Comparison of ENCODE assay signal across 8 mouse cellular contexts in genomic region chr9:44767101-44768028, GRCm38 (mm10). TPM values are rescaled to one million over a fixed set of nuclear protein-coding genes. Genes with fewer than 3 reads are reported as not detected.
DNase-seq lines count a peak whose midpoint lies in the region; ATAC-seq and TF ChIP-seq lines count a peak whose summit lies in the region.

Gene Arcn1, minus strand, starts transcription at chr9:44767845.
Gene Ift46, plus strand, starts transcription at chr9:44767908.

- H3K4me3 ChIP-seq in hindbrain, embryonic 10.5 days: peak within 1 kb of the TSS; percentile 100
- H3K4me3 ChIP-seq in lung, postnatal 0 days (ENCODE audit: low read depth, low read length): peak within 1 kb of the TSS; percentile 99

- peak within 1 kb of the TSS; percentile 76 for H3K4me2 ChIP-seq in lung, postnatal 0 days (replicated peaks; ENCODE audit: low read depth, low read length)

- H3K9me3 ChIP-seq in hindbrain, embryonic 10.5 days: no peaks in the 10 kb centered on the region
- no peaks in the 10 kb centered on the region for H3K9me3 ChIP-seq in lung, postnatal 0 days (ENCODE audit: low read length)

- peak; percentile 93 for ATAC-seq in frontal cortex, adult (ENCODE audit: low TSS enrichment)
- peak; percentile 94 for ATAC-seq in lung, postnatal 0 days

- no peak for TF ChIP-seq CTCF in lung, postnatal 0 days (IDR thresholded peaks at IDR 0.05)

- under 1% methylated on average over 82 of the region's 82 CpGs for WGBS in hindbrain, embryonic 10.5 days
- WGBS in lung, postnatal 0 days: under 1% methylated on average over 63 of the region's 82 CpGs

- no peaks in the 10 kb centered on the region for H3K27me3 ChIP-seq in hindbrain, embryonic 10.5 days (ENCODE audit: insufficient read depth, poor library complexity, severe bottlenecking)
- H3K27me3 ChIP-seq in lung, postnatal 0 days (replicated peaks; ENCODE audit: insufficient read depth, low read length): no peaks in the 10 kb centered on the region

- H3K27ac ChIP-seq in hindbrain, embryonic 10.5 days: peak within 1 kb of the TSS; percentile 97
- H3K27ac ChIP-seq in lung, postnatal 0 days (ENCODE audit: low read length): peak within 1 kb of the TSS; percentile 99

- H3K4me1 ChIP-seq in hindbrain, embryonic 10.5 days (replicated peaks): peaks cover 22% of the 10 kb centered on the region
- peaks cover 3% of the 10 kb centered on the region; the same call in 1 of the 2 replicates for H3K4me1 ChIP-seq in lung, postnatal 0 days (ENCODE audit: insufficient read depth, low read depth, low read length)

- peak; percentile 77 for DNase-seq in MEL-GATA-1-ER (ENCODE audit: extremely low read depth, low read depth)
- DNase-seq in cerebellum, adult 8-10 months: peak; percentile 80
- peak; percentile 94 for DNase-seq in hindbrain, embryonic 10.5 days (ENCODE audit: low spot score)
- peak; percentile 80 for DNase-seq in layer of hippocampus, adult 9-11 months
- DNase-seq in lung, postnatal 0 days (ENCODE audit: low spot score): peak; percentile 94
- peak; percentile 69 for DNase-seq in ovary, postnatal 14 days (ENCODE audit: low spot score)
- DNase-seq in thymus, postnatal 14 days: peak; percentile 85

- peaks cover 4% of the 10 kb centered on the region; the same call in 1 of the 2 replicates for H3K36me3 ChIP-seq in hindbrain, embryonic 10.5 days
- H3K36me3 ChIP-seq in lung, postnatal 0 days (ENCODE audit: insufficient read depth, low read length): no peaks in the 10 kb centered on the region

- no peak for TF ChIP-seq EP300 in lung, postnatal 0 days (IDR thresholded peaks at IDR 0.05)

- peak within 1 kb of the TSS; percentile 98 for H3K9ac ChIP-seq in lung, postnatal 0 days (replicated peaks; ENCODE audit: low read depth)

RNA-seq across cellular contexts. Expression of gene Arcn1, which starts in this region (rescaled TPM):
- polyA plus RNA-seq in hindbrain, embryonic 10.5 days (2016; fragmentation: Nextera tagmentation; extraction: Ambion mirVana): 154 and 170 TPM in 2 replicates
- polyA plus RNA-seq in lung, postnatal 0 days (2015; fragmentation: Nextera tagmentation; extraction: Ambion mirVana): 92.3 and 104 TPM in 2 replicates

RNA-seq across cellular contexts. Expression of gene Ift46, which starts in this region (rescaled TPM):
- polyA plus RNA-seq in hindbrain, embryonic 10.5 days (2016; fragmentation: Nextera tagmentation; extraction: Ambion mirVana): 124 and 152 TPM in 2 replicates
- 81.4 and 91.7 TPM in 2 replicates for polyA plus RNA-seq in lung, postnatal 0 days (2015; fragmentation: Nextera tagmentation; extraction: Ambion mirVana)

Comparison
In these comparisons a context has a peak if more than half of its experiments do, and no peak if none do; other contexts are left out.
1. Peak in every context shown above with its lines: DNase-seq, ATAC-seq, H3K4me3 ChIP-seq and H3K27ac ChIP-seq.